Mouse (Mus musculus): ENCODE results near the gene Zfp423. TPM values are rescaled to one million over a fixed set of nuclear protein-coding genes. Genes with fewer than 3 reads are reported as not detected.

The Zfp423 gene
- polyA plus RNA-seq, 1 experiment from 2014 or later, result 18.1 TPM

DNA sequence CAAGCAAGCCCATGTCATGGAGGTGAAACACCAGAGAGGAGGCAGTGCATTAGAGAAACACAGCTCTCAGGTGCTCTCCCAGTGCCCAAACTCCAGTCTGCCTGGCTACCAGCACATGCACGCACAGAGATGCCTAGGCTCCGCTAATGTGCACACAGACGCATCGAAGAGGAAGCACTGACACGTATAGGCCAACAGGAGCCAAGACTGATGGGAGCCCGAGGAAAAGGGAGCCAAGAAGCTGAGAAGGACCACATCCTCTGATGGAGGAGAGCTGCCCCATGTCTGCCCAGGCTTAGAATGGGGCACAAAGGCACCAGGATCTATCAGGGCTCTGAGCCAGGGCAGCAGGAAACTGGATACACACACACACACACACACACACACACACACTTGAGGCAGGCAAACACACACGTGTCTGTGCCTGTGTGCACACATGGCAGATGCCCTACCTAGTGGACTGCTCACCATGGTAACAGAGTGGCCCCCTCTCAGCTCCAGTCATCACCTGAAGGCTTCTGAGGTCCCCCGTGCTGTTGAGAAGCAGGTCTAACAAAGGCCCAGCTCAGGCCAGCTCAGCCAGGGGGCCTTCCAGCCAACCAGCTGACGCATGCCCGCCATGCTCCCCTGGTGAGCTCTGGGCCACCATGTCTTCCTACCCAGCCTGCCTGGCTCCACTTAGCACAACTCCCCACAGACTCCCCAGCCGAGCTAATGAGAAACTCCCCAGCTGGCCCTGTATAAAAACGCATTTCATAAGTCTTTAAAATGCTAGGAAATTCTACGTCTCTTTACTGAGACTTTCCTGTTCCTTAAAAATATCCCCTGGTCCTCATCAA, 64.0 kb downstream of the Zfp423 start:
- H3K4me2 ChIP-seq, result no peak overlapping the region
- H3K4me1 ChIP-seq (ENCODE audit: insufficient read depth), result no peaks in the 10 kb centered on the region
- H3K9me3 ChIP-seq (ENCODE audit: low read depth, low read length), result no peaks in the 10 kb centered on the region
- TF ChIP-seq CTCF (IDR thresholded peaks at IDR 0.05; ENCODE audit: low read depth), result no peak
- no peak overlapping the region for H3K4me3 ChIP-seq (ENCODE audit: low read depth, low read length)
- no peak for DNase-seq
- 59% methylated on average over 13 of the region's 13 CpGs for WGBS
- ATAC-seq (ENCODE audit: insufficient read depth), result no peak
- no peak overlapping the region for H3K9ac ChIP-seq
- no peaks in the 10 kb centered on the region for H3K27me3 ChIP-seq (ENCODE audit: insufficient read depth, low read length)
- no peaks in the 10 kb centered on the region for H3K36me3 ChIP-seq (ENCODE audit: insufficient read depth)
- H3K27ac ChIP-seq (ENCODE audit: low read depth), result no peak overlapping the region

DNA sequence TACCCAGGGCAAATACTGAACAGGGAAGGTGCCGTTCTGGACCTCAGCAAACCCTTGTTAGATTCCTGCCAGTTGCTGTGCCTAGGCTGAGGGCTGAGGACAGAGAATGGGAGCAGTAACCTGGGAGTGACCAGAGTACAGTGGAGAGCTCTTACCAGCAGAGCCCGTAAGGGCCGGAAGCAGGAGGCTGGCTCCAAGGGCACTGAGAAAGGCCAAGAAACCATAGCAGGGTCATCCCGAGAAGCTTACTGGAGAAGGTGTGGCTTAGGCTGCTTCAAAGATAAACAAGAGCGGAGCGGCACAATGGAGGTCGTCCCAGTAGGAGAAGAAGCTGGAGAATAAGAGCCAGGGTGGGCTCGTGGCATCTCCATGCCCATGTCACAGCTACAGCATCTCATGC, 65.1 kb downstream of the Zfp423 start:
- H3K27me3 ChIP-seq (ENCODE audit: insufficient read depth, low read length), result no peaks in the 10 kb centered on the region
- H3K4me2 ChIP-seq, result no peak overlapping the region
- H3K9ac ChIP-seq, result no peak overlapping the region
- no peaks in the 10 kb centered on the region for H3K4me1 ChIP-seq (ENCODE audit: insufficient read depth)
- ATAC-seq (ENCODE audit: insufficient read depth) (0 out of 2 replicates have a peak, but pooled peaks have one; percentile 16), DNase-seq (peak; percentile 37)
- H3K36me3 ChIP-seq (ENCODE audit: insufficient read depth), result no peaks in the 10 kb centered on the region
- WGBS, result 32% methylated on average over 8 of the region's 8 CpGs
- TF ChIP-seq CTCF (IDR thresholded peaks at IDR 0.05; ENCODE audit: low read depth), result no peak
- no peak overlapping the region for H3K4me3 ChIP-seq (ENCODE audit: low read depth, low read length)
- no peak overlapping the region for H3K27ac ChIP-seq (ENCODE audit: low read depth)
- no peaks in the 10 kb centered on the region for H3K9me3 ChIP-seq (ENCODE audit: low read depth, low read length)

DNA sequence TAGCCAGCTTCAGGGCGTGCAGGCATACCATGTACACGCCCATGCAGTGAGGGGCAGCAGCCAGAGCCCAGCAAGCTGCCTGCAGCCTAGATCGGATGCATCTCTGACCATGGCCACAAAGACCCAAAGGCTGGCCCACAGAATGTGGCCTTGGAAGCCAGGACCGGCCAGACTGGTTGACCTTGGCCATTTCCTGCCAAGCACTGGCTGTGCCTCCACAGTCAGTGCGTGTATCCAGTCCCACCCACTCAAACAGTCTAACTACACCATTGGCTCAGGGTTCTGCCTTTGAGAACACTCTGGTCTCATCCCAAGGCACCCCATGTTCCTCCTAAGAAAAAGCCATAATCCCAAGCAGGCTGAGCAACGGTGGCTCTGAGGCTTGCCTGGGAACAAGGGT, 65.8 kb downstream of the Zfp423 start:
- no peak overlapping the region for H3K4me3 ChIP-seq (ENCODE audit: low read depth, low read length)
- no peaks in the 10 kb centered on the region for H3K9me3 ChIP-seq (ENCODE audit: low read depth, low read length)
- no peaks in the 10 kb centered on the region for H3K36me3 ChIP-seq (ENCODE audit: insufficient read depth)
- H3K27ac ChIP-seq (ENCODE audit: low read depth), result no peak overlapping the region
- DNase-seq (no peak), ATAC-seq (ENCODE audit: insufficient read depth) (no peak)
- no peaks in the 10 kb centered on the region for H3K4me1 ChIP-seq (ENCODE audit: insufficient read depth)
- H3K4me2 ChIP-seq, result no peak overlapping the region
- 65% methylated on average over 6 of the region's 6 CpGs for WGBS
- no peak overlapping the region for H3K9ac ChIP-seq
- no peaks in the 10 kb centered on the region for H3K27me3 ChIP-seq (ENCODE audit: insufficient read depth, low read length)
- no peak for TF ChIP-seq CTCF (IDR thresholded peaks at IDR 0.05; ENCODE audit: low read depth)

DNA sequence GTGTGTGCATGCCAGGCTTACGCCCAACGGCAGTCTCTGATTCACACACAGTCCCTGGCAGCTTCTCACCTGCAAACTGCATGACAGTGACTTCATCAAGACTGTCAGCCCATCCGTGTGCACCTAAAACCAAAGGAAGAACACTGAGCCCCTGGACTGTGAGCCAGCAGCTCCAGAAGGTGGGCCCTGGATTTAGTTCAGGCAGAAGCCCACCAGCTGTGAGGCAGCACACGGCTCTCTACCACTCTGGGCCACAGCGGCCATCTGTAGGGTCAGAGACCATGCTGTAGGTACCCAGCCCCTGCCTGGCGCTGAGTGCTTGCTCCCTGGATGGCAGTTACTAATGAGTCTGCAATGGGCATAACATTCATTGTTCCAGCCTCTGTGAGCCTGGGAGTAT, 66.5 kb downstream of the Zfp423 start:
- 76% methylated on average over 6 of the region's 6 CpGs for WGBS
- H3K27ac ChIP-seq (ENCODE audit: low read depth), result no peak overlapping the region; the same call in 1 of the 2 replicates
- H3K4me3 ChIP-seq (ENCODE audit: low read depth, low read length), result no peak overlapping the region
- no peaks in the 10 kb centered on the region for H3K9me3 ChIP-seq (ENCODE audit: low read depth, low read length)
- H3K9ac ChIP-seq, result no peak overlapping the region
- no peaks in the 10 kb centered on the region for H3K4me1 ChIP-seq (ENCODE audit: insufficient read depth)
- no peak for ATAC-seq (ENCODE audit: insufficient read depth)
- DNase-seq, result no peak
- H3K36me3 ChIP-seq (ENCODE audit: insufficient read depth), result no peaks in the 10 kb centered on the region
- no peak for TF ChIP-seq CTCF (IDR thresholded peaks at IDR 0.05; ENCODE audit: low read depth)
- no peaks in the 10 kb centered on the region for H3K27me3 ChIP-seq (ENCODE audit: insufficient read depth, low read length)
- no peak overlapping the region for H3K4me2 ChIP-seq

DNA sequence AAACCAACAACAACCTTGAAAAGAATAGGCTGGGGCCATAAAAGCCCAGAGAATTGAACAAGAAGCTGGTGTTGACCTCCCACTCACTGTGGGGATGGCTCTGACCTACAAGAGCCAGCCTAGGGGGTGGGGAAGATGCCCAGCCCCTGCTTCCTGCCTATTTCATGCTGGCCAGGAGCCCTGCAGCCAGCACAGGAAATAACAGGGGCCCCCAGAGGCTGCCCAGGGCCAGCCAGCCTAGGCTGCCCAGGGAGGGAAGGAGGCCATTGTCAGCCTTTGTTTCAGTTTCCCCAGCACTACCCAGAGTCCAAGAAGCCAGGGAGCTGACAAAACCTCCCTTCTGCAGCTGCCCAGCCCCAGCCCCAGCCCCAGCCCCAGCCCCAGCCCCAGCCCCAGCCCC, 67.5 kb downstream of the Zfp423 start:
- H3K4me1 ChIP-seq (ENCODE audit: insufficient read depth), result no peaks in the 10 kb centered on the region
- DNase-seq, result peak; percentile 47
- peak; percentile 26; the same call in 1 of the 2 replicates for ATAC-seq (ENCODE audit: insufficient read depth)

DNA sequence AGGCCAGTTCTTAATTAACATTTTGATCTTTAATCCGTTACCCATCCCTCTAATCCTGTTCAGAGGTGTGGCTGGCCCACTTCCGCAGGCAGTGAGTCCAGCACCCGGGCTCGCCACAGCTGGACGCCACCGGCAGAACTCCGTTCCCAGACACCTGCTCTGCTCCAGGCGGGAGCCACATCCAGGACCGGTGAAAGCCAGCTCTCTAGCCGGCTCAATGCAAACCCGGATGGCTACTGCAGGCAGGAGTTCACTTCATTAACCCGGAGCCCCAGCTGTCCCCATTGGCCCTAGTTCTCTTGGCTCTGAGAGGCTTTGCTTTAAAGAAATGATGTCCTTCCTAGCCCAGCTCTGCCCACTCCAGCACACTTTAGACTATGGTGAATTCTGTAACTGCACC, 71.4 kb downstream of the Zfp423 start:
- H3K36me3 ChIP-seq (ENCODE audit: insufficient read depth), result no peaks in the 10 kb centered on the region
- DNase-seq (no peak), ATAC-seq (ENCODE audit: insufficient read depth) (no peak)
- TF ChIP-seq CTCF (IDR thresholded peaks at IDR 0.05; ENCODE audit: low read depth), result no peak
- H3K4me1 ChIP-seq (ENCODE audit: insufficient read depth), result no peaks in the 10 kb centered on the region
- H3K9me3 ChIP-seq (ENCODE audit: low read depth, low read length), result no peaks in the 10 kb centered on the region
- 59% methylated on average over 12 of the region's 12 CpGs for WGBS
- no peaks in the 10 kb centered on the region for H3K27me3 ChIP-seq (ENCODE audit: insufficient read depth, low read length)
- no peak overlapping the region for H3K9ac ChIP-seq
- H3K27ac ChIP-seq (ENCODE audit: low read depth), result no peak overlapping the region
- no peak overlapping the region for H3K4me2 ChIP-seq
- no peak overlapping the region for H3K4me3 ChIP-seq (ENCODE audit: low read depth, low read length)

More for the DNA sequence above, 67.5 kb downstream of the Zfp423 start:
- no peaks in the 10 kb centered on the region for H3K27me3 ChIP-seq (ENCODE audit: insufficient read depth, low read length)
- no peak overlapping the region for H3K9ac ChIP-seq
- peak overlapping the region; percentile 33; the same call in 1 of the 2 replicates for H3K27ac ChIP-seq (ENCODE audit: low read depth)
- no peak overlapping the region for H3K4me2 ChIP-seq
- no peaks in the 10 kb centered on the region for H3K9me3 ChIP-seq (ENCODE audit: low read depth, low read length)
- H3K36me3 ChIP-seq (ENCODE audit: insufficient read depth), result no peaks in the 10 kb centered on the region
- no peak for TF ChIP-seq CTCF (IDR thresholded peaks at IDR 0.05; ENCODE audit: low read depth)
- H3K4me3 ChIP-seq (ENCODE audit: low read depth, low read length), result no peak overlapping the region

DNA sequence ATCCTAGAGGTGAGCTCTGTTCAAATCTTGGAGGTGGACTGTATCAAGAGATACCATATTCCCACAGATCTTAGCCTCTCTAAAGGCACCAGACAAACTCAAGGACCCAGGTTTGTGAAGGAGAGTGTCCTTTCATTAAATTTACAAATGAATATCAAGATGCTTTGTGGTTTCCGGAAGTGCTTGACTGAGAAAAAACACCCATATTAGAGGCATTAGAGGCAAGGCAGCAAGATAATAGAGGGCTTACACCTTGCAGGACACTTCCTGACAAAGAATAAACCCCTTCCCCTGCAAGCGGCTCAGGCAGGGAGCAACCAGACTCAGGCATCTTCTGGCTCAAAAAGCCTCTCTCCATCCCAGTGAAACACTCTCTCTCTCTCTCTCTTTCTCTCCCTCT, 78.3 kb downstream of the Zfp423 start:
- Histone ChIP-seq H3K27ac (ENCODE audit: low read depth) (no peak overlapping the region), H3K4me3 (ENCODE audit: low read depth, low read length) (no peak overlapping the region), H3K27me3 (ENCODE audit: insufficient read depth, low read length) (no peaks in the 10 kb centered on the region), H3K36me3 (ENCODE audit: insufficient read depth) (no peaks in the 10 kb centered on the region), H3K4me2 (no peak overlapping the region), H3K9me3 (ENCODE audit: low read depth, low read length) (no peaks in the 10 kb centered on the region), H3K4me1 (ENCODE audit: insufficient read depth) (no peaks in the 10 kb centered on the region), H3K9ac (no peak overlapping the region)
- WGBS, result 70% methylated on average over 2 of the region's 2 CpGs
- no peak for ATAC-seq (ENCODE audit: insufficient read depth)
- no peak for DNase-seq
- no peak for TF ChIP-seq CTCF (IDR thresholded peaks at IDR 0.05; ENCODE audit: low read depth)

Measured in lung, embryonic 14.5 days (tissue).